Mouse (Mus musculus): ENCODE measurements around the gene Cyp1a2. TPM values are rescaled to one million over a fixed set of nuclear protein-coding genes. Genes with fewer than 3 reads are reported as not detected.
"Not testable (repeated sequence)": the region's sequence is repeated elsewhere in the genome, so short reads cannot be mapped to it uniquely, and the experiment has no call there.

Gene Cyp1a2
- total RNA-seq (2021), result not detected

DNA sequence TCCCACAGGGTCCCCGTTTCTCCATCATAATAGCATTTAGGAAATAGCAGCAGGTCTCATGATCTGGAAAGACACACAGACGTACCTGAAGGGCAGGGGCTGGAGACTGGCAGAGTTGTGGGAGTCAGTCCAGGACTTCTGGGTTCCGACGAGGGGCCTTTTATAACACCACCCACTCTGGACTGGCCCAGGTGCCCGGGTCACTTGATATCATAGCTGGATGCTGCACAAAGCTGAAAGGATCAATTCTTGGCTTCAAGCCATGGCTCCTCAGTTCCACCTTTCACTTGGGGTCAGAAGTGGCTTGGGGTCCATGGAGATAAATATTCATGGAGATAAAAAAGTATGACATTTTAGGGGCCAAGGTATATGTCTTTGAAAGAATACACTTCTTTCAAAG lies at the start of gene Cyp1a2:
Gene Cyp1a2 (minus strand): TSS at position 184 of the 400 bp plus-strand sequence.
- no peak for DNase-seq

DNA sequence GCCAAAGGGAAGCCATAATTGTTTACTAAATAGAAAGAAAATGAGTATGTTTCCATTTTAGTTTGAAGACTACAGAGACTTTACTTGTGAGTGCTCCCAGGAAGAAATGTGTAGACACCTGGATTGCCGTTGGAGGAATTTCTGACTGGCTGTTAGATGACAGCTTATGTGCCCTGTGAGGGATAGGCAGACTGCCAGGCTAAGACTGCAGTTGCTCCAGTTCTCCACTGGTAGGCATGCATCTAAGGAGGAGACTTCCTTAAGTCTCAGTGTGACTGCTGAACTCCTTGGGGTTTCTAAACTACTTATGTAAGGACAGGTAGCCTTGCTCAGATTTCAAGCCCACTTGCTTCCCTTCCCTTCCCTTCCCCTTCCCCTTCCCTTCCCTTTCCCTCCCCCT lies 44.8 kb upstream of the Cyp1a2 start:
- DNase-seq, result no peak

DNA sequence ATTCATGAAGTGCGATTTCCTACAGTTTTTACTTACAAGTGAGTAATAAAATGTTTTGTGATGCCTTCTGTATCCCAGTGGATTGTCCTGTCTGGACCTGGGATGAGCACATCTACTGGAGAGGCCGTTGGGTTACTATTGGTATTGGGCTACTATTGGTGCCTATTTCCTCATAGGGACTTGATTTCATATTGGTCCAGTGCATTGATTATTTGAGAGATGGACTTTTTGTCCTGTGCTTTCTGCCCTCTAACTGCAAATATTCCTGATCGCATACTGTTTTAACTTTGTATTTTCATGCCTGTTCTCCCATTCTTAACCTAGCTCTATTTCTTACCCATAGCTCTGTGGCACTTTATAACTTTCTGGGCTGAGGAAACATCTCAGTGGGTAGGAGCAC lies 41.2 kb upstream of the Cyp1a2 start:
- no peak for DNase-seq

DNA sequence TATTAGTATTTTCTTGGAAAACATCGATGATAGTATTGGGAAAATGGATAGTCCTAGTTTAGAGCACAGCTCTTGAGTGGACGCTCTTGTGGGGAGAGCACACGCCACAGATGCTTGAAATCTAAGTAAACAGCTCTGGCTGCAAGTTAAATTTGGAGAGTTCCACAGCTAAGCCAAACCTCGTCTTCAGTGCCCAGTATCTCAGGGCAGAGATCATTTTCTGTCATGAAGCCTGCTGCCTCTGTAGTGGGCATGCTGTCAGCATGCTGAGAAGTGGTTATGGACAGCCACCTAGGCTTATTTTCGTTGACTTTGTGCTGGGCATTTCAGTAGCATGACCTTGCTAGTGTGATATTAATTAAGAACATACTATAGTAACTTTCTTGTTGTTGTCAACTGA lies 40.3 kb upstream of the Cyp1a2 start:
- DNase-seq, result no peak

DNA sequence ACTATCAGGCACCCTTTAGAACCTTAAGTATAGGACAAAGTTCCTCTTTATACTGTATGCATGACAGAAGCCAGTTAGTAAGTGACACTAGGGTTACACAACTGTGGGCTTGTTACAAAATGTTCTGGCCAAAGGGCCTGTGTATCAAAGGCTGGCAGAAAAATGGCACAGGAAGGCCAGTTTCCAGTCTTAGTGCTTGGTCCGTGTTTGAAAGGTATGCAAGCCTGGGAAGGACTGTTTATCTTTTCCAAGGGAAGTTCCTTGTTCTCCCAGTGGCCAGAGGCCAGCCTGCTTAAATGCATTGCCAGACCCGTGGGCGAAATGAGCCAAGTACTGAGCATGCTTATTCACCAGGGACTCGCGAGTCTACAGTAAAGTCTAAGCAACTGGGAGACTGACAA lies 39.8 kb upstream of the Cyp1a2 start:
- DNase-seq, result peak; percentile 55 to 58

DNA sequence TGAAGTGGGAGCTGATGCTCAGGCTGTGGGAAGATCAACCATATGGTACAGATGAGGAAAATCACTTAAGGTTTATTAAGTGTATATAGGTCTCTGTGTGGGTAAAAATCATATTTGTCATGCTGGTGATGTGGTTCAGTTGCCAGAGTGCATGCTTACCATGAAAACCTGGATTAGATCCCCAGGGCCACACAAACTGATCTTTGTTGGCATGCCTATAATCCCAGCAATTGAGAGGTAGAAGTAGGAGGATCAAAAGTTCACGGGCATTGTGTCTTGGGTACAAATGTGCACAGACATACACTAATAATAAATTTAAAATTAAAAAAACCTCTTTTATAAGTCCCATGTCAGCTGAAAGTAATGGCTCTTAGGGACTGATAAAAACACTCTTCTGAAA lies 38.9 kb upstream of the Cyp1a2 start:
- no peak for DNase-seq

DNA sequence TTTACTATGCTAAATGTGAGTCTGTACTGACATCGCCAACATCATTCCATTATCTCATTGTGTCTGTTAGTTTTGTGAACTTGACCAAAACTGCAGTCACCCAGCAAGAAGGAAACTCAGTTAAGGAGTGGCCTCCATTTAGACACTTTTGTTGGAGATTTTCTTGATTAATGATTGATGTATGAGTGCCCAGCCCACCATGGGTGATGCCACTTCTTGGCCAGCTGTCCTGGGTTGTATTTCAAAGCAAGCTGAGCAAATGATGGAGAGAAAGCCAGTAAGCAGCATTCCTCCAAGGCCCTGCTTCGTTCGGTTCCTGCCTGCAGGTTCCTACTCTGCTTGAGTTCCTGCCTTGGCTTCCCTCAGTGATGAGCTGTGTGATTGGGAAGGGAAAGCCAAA lies 37.2 kb upstream of the Cyp1a2 start:
- DNase-seq, result no peak

DNA sequence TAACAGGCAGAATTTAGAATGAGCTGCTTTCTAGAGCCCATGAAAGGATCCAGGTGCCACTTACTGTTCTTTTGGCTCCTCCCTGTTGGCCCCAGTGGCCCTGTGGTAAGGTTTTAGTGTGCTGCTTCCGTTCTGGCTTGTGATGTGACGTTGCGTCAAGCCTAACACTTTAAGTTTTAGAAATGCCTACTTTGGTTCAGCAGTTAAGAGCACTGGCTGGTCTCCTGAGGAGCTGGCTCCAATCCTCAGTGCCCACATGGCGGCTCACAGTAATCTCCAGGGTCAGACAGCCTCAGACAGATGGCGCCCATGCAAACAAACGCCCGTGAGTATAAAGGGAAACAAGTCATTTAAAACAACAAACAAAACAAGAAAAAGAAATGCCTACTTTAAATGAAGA lies 34.9 kb upstream of the Cyp1a2 start:
- DNase-seq, result no peak

DNA sequence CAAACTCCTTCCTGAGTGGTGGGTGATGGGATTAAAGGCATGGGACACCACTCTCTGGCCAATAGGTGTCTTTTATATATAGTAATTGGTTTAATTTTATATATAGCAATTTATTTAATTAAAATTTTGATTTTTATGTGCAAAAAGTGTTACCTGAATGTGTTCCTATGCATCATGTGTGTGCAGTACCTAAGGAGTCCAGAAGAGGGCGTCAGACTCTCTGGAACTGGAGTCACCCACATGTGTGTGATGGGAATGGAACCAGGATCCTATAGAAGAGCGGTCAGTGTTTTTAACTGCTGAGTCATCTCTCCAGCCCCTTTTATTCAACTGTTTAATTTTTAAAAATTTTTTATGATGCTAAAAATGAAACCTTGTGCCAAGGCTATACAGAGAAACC lies 28.7 kb upstream of the Cyp1a2 start:
- DNase-seq, result no peak

DNA sequence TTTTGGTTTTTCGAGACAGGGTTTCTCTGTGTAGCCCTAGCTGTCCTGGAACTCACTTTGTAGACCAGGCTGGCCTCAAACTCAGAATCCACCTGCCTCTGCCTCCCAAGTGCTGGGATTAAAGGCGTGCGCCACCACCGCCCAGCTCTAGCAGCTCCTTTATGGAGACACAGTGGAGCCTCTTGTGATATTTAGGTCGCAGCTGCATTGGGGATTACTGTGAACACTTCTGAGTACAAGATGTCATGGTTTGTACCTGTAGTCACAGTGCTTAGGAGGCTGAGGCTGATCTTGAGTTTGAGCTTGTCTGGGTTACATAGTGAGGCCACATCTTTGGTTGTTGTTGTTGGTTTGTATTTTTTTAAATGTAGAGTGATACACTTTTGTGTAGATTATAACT lies 26.7 kb upstream of the Cyp1a2 start:
- not testable (repeated sequence) for DNase-seq

DNA sequence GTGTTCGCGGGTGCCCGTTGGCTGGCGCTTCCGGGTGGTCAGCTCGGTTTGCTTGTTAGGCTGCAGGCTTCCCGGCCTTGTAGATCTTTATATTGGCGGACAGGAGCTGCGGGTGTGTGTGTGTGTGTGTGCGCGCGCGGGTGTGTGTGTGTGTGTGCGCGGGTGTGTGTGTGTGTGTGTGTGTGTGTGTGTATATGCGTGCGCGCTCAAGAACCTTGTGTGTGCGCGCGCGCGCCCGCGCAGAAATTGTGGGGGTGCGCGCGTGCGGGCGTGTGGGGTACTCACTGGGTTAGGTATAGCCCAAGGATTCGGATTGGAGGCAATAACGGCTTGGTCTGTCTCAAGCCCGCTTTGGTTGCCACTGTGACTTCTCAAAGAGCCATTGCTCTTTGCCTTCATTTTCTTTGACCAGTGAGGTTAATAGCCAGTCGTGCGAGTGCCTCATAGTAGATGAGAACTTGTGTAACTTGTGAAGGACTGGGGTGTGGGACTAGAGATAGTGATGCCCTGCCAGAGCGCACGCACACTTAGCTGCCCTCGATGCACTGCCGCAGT lies 25.3 kb upstream of the Cyp1a2 start:
- DNase-seq, result peak; percentile 35 to 39

DNA sequence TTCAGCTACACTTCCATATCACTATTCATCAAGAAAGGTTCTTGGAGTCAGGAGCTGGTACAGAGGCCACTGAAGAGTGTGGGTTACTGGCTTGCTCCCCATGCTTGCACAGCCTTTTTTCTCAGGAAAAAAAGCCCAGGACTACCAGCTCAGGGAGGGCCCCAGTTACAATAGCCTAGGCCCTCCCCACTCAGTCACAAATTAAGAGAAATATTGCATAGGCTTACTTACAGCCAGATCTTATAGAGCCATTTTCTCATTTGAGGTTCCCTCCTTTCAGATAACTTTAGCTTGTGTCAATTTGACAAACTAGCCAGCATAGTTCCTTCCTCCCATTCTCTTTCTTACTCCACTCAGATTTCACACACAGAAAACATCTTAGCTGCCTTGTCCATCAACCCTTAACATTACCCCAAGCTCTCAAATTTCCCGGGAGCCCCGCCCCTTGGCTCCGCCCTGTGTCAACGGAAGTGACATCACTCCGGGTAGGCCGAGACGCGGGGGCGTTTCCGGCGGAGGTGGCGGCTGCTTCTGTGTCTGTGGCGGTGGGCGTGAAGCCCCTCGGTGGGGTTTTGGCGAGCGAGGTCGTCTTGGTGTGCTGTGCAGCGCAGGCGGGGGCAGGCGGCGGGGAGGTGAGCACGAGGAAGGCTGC lies 24.7 kb upstream of the Cyp1a2 start, which contains the start of gene Edc3:
Gene Edc3 (plus strand): TSS at position 473 of the 652 bp plus-strand sequence.
- peak; percentile 82 to 85 for DNase-seq

DNA sequence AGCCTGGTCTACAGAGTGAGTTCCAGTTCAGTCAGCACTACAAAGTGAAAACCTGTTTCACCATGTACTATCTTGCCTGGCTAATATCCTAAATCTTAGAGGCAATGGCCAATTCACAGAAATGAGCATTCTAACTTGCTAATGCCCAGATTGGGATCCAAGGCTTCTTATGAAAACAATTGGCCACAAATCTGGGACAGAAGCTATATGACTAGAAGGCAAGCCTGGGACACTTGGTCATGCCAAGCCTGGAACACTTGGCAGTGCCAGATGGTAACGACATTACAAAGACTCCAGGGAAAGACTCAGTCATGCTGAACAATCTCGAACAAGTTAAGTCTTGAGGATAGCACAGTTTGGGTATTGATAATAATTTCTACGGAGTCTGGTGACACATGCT lies 23.0 kb upstream of the Cyp1a2 start:
- no peak for DNase-seq

DNA sequence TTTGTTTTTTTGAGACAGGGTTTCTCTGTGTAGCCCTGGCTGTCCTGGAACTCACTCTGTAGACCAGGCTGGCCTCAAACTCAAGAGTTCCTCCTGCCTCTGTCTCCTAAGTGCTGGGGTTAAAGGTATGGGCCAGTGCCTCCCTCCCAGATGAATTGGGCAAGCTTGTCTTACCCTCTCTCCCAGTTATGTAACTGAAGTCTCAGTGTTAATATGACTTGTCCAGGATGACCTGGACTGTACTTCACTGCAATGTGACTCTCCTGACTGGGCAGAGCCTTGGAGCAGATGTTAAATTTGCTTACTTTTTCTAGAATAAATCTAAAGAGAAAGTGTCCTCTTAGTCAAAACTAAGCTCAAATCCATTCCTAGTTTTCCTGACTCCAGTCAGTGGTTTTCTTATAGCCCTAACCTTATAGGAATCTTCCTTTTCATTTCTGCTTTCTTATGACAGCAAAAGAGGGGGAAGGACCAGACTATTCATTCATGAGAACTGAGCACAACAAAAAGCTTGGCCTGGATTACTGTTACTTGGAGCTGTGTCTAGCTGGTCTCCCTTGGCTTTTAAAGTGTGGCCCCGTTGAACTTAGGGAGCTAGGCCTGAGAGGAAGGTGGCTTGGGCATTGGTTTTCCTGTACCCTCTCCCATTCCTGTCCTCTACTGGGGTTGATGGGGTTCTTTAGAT lies 15.1 kb upstream of the Cyp1a2 start:
- no peak for DNase-seq

DNA sequence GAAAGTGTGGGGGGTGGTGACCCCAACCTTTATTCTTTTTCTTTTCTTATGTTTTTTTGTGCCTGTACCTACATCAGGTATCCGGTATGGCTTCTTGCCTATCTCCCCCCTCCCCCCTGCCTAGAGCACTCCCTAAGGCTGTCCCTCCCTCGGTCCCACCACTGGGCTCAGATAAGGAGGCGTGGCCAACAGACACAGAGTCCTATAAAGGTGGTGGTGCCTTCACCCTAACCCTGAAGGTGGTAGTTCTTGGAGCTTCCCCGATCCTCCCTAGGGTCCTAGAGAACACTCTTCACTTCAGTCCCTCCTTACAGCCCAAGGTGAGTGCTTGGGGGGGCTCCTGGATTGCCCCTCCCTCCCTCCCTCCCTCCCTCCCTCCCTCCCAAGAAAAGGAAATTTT lies 13.9 kb upstream of the Cyp1a2 start:
- no peak for DNase-seq

DNA sequence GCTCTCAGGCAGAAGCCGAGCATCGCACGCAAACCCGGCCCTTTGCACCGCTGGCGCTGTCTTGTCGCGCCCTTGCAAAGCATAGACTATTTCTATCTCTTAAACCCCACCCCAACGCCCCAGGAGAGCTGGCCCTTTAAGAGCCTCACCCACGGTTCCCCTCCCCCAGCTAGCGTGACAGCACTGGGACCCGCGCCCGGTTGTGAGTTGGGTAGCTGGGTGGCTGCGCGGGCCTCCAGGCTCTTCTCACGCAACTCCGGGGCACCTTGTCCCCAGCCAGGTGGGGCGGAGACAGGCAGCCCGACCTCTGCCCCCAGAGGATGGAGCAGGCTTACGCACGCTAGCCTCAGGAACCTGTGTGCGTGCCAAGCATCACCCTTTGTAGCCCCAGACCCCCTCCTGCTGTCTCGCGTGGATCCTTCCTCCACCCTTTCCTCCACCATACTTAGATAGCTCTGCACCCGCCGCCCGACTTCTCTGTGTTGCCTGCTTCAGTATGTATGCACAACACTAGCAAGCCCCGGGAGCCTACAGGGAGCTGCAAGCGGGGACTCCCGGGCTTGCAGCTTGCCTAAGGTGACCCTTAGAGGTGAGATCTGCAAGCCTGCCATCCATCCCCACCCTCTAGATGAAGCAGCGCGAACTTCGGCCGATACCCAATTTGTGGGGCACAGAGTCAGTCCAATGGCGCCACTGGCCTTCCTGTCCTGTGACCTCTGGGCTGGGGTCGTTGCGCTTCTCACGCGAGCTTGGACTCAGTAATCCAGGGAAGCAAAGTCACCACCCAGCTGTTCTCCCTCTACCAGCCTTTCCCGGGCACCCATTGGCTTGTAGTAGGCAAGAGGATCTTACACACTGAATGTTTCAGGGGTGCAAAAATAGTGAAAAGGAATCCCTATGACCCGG lies 13.1 kb upstream of the Cyp1a2 start:
- peak; percentile 72 to 79 for DNase-seq

DNA sequence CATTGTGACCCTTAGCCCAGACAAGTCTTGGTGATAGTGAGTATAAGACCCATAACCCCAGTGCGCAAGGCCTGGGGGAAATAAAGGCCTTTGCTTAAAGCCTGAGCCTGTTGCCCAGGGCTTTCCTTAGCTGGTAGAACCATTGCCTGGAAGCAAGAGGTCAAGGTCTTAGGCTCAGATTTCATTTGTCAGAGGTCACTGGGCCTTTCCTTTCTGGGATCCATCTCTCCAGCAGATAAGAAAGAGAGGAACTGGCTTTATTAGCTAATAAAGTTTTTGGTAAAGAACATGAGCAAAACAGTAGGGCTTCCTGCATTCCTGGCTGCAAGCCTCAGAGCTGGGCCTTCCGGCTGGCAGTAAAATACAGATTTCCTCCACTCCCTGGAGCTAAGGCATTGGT lies 10.6 kb upstream of the Cyp1a2 start:
- DNase-seq, result no peak

DNA sequence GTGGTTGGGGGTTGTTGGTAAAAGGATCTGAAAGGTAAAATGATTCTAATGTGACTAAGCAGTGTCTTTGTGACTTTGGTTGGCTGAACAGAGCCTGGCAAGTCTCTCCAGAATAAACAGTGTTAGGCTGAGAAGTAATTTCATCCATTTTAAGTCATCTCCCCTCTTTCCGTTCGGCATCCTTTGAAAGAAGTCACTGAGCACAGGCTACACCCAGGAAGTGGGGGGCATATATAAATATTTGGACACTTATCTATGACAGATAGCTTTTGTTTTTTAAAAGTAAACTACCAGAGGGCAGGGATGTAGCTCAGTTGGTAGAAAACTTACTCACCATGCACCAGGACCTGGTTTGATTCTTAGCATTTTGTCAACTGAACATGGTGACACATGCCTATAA lies 5.1 kb upstream of the Cyp1a2 start:
- DNase-seq, result no peak

DNA sequence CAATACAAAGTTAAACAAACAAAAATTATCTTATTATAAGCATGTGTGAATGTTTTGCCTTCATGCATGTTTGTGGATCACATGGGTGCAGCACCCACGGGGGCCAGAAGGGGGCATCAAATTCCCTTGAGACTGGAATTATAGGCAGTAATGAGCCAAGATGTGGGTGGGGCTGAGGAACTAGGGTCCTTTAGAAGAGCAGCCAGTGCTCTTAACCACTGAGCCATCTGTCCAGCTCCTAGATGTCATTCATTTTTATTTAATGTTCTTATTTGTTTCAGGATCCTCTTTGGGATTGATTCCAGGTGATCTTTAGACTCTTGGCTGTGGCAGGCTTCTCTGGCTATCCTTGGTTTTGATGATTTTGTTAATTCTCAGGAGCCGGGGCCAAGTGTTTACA lies 4.7 kb upstream of the Cyp1a2 start:
- DNase-seq, result no peak

DNA sequence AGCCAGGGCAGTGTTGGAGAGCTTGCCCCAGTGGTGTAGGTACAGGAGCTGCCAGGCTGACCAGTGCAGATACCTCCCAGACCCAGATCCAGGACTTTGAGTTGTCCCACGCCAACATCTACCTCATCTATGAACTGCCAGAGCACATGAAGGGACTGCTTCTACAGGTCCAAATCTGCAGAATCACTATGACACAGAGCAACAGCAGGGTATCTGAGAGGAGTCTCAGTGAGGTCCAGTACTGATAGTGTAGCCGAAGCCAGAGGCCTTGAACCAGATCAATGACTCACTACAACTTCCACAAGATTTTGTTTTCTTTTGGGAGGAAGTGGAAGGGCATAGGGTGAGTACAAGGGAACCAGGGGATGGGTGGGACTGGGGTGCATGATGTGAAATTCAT lies 4.2 kb upstream of the Cyp1a2 start, which contains the start of gene Cyp1a1:
Gene Cyp1a1 (plus strand): TSS at position 178 of the 400 bp plus-strand sequence.
- DNase-seq, result no peak

DNA sequence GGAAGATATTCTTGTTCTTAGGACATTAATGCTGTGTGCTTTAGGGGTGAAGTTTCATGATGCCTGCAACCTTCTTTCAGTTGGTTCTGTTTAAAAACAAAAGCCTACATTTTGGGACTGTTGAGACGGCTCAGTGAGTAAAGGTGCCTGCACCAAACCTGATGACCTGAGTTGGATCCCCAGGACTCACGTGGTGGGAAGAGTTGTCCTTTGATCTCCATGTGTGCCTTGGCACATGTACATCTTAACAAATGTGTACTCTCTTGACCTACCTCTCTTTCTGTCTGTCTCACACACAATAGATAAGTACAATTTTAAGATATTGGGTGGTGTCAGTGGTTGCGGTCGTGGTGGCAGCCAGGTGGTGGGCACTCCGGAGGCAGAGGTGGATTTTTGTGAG lies 2.5 kb upstream of the Cyp1a2 start:
- DNase-seq, result no peak

DNA sequence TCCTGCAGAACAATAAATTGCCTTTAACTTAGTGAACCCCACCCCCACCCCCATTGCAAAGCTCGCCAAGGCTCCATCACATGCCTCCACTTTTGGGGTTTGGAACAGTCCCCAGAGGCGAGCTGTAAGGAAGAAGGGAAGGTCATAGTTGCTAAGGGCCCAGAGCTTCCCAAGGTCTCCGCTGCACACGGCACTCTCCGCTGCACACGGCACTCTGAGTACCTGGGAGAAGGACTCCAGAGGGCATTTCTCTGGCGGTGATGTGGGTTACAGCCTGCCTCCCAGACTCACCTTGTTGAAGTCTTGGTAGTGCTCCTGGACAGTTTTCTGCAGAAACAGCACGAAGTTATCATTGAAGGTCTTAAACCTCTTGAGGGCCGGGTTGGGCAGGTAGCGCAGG lies 2.1 kb downstream of the Cyp1a2 start:
- no peak for DNase-seq

DNA sequence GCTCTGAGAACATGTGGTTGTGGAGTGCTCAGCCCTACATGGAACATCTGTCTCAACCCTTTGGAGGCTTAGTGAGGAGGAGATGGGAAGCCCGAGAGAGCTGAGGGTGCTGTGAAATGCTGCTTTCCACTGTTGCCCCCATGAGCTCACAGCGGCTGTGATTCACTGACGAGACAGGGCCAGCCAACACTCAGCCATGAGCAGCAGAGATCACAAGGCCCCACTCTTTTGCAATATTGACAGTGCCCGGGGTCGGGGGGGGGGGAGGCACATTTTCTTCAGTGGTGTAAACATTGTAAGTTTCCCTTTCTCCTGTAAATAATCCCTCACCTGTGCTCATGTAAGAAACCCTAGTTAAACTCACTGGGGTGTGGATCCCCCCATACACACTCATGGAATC lies 12.0 kb downstream of the Cyp1a2 start:
- no peak for DNase-seq

All from layer of hippocampus, postnatal 36 days (tissue).